Mouse (Mus musculus): Measurements from ENCODE around the gene Mpc2.

Gene Mpc2

DNA sequence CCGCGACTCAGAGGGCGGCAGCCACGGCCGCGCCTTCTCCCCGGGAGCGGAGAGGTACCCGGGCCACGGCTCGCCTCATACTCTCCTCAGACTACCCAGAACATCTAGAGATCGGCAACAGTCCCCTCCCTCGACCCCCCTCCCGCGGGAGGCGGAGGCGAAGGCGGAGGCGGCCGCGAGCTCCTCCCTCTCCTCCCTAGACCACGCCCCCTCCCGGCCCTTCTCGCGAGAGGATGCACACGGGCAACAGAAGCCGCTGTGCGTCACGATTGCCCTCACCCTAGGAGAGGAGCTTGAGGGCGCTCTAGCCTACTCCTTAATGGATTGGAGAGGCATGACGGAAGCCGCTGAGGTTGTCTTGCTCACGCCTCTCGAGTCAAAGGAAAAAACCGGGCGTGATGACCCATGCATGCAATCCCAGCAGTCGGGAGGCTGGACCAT lies at the start of gene Mpc2, which contains the start of gene Dcaf6:
Gene Mpc2, plus strand, starts transcription at position 278 of the 441 bp plus-strand sequence.
Gene Dcaf6, minus strand, starts transcription at position 116 of the 441 bp plus-strand sequence.
- DNase-seq (ENCODE audit: low spot score in 2 of 2) = peak; percentile 99 to 100

DNA sequence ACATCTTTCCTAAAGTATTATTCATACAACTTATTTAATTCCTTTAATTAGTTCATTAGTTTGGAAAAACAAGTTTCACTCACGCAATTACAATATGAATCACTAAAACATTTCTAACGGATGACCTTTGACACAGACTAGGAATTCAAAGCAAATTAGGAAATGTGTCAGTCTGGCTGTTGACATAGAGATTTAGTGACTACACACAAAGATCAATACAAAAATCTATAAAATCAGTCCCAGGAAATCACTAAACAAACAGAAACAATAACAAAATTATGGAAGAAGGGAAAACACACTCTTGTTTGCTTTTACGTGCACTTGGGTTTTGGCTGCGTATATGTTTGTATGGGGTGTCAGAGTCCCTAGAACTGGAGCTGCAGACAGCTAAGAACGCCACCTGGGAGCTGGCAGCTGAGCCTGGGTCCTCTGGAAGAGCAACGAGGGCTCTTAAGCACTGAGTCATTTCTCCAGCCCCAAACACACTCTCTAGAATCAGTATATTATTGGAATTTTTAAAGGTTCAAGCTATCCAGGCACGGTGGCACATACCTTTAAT lies 39.0 kb upstream of the Mpc2 start:
- DNase-seq (ENCODE audit: low spot score in 2 of 2) = no peak

DNA sequence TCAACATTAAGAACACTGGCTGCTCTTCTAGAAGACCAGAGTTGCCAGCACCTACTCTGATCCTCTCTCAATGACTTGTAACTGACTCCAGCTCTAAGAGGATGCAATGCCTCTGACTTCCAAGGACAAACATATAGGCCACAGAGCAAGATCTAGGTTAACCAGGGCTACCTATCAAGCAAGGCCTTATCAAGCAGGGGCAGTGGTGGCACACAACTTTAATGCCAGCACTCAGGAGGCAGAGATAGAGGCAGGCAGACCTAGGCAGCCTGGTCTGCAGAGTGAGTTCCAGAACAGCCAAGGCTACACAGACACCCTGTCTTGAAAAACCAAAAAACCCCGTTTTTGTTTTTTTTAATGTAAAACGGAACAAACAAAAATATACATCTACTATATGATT lies 34.2 kb upstream of the Mpc2 start:
- DNase-seq (ENCODE audit: low spot score in 2 of 2) = no peak

DNA sequence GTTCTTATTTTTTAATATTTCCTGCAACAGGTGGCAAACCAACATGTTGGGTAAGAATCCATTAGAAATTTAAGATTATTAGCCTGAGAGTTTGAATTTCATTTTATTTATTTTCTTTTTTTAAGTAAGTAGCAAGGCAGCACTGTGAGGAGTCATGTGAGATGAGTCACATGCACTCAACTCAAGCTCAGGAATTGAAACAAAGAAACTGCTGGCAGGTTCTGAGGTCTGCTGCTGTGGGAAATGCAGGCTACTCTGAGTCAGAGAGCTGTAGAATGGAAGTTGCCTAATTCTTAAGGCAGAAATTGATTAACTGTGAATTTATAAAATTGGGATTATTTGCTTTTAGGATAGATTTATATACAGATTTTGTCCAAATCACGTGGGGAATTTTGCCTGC lies 27.6 kb upstream of the Mpc2 start:
- DNase-seq (ENCODE audit: low spot score in 2 of 2) = no peak

GRCm38 (mm10) chr1:165438289-165439021 lies 22.0 kb upstream of the Mpc2 start:
- no peak for DNase-seq (ENCODE audit: low spot score in 2 of 2)

GRCm38 (mm10) chr1:165440788-165441187 lies 19.6 kb upstream of the Mpc2 start:
- DNase-seq (ENCODE audit: low spot score in 2 of 2) = no peak

DNA sequence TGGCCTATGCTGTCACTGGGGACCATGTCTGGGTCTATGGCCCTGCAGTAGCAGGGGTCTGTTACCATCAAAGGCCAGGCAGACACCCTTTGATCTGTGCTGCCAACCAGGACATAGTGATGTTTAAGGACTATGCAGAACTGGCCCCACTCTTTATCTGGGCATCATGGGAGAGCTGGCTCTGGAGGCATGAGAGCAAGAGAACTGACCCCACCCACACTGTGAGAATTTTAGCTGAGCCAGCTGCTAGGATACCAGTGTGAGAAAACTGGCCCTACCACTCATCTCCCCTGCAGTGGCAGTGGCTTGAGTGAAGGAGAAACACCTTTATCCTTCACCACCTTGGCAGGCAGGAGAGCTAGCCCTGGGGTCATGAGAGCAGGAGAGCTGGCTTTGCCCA lies 19.2 kb upstream of the Mpc2 start:
- DNase-seq (ENCODE audit: low spot score in 2 of 2) = no peak

GRCm38 (mm10) chr1:165441719-165442118 lies 18.7 kb upstream of the Mpc2 start:
- DNase-seq (ENCODE audit: low spot score in 2 of 2) = no peak

GRCm38 (mm10) chr1:165459041-165459502 lies 1.4 kb upstream of the Mpc2 start:
- no peak for DNase-seq (ENCODE audit: low spot score in 2 of 2)

GRCm38 (mm10) chr1:165459503-165460181 lies 795 bp upstream of the Mpc2 start:
- peak; percentile 27 to 63 for DNase-seq (ENCODE audit: low spot score in 2 of 2)

DNA sequence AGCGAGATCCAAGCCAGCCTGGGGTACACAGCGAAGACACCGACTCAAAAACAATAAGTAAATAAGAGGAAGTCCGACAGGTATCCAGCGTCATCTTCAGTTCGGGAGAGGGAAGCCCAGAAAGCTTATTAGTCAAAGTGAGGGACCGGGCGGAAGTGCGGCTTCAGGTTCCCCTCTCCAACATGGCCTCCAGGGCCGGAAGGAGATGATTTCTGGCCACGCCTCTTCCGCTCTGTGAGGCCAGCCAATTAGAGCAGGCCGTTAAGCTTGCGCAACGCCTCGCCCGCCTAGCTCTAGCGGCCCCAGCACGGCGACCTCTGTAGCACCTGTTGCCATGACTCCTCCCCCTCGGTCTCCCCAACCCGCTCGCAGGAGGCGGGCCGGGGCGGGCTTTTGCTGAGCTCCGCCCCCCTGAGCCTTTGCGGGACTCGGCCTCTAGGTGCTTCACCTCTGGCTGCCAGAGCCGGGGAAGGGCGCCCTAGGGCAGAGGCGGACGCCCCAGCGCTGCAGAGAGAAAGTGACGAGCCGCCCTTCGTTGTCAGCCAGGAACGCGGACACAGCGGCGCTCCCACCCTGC lies 452 bp downstream of the Mpc2 start:
- DNase-seq (ENCODE audit: low spot score in 2 of 2) = peak; percentile 99

- no peak for DNase-seq (ENCODE audit: low spot score in 2 of 2)
These were observed 1.2 kb downstream of the Mpc2 start for GRCm38 (mm10) chr1:165461681-165462080.

- no peak for DNase-seq (ENCODE audit: low spot score in 2 of 2)
These were observed 2.4 kb downstream of the Mpc2 start for GRCm38 (mm10) chr1:165462861-165463260.

DNA sequence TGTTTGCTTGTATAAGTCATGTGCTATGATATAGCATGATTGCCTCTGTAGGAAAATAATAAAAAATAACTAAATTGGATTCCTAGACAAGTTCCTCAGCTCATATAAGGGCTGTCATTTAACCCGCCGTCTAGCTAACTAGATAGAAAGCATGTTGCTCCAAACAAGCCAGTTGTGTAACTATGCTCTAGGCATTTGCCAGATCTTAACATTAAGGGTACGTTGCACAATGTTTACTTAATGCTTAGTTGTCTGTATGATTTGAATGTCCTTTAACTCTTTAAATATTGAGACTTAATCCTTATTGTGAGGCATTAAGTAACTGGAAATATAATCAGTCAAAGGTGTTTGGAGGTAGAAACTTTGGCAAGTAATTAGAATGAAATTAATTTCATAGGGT lies 4.1 kb downstream of the Mpc2 start:
- DNase-seq (ENCODE audit: low spot score in 2 of 2) = no peak

DNA sequence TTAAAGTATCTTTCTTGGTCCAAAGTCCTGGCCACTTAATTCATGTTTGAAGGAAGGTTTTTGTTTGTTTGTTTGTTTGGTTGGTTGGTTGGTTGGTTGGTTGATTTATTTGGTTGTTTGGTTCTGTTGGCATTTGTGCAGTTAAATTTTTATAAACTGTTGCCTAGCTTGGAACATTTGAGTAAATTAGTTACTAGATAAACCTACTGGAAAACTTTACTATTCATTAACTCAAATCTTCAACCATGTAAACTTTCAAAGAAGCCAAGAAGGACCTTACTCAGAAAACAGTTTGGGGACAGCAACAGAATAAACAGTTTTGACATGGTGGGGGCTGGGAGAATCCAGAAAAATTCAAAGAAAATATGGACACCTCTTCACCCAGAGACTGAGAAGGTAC lies 8.5 kb downstream of the Mpc2 start:
- no peak for DNase-seq (ENCODE audit: low spot score in 2 of 2)

DNA sequence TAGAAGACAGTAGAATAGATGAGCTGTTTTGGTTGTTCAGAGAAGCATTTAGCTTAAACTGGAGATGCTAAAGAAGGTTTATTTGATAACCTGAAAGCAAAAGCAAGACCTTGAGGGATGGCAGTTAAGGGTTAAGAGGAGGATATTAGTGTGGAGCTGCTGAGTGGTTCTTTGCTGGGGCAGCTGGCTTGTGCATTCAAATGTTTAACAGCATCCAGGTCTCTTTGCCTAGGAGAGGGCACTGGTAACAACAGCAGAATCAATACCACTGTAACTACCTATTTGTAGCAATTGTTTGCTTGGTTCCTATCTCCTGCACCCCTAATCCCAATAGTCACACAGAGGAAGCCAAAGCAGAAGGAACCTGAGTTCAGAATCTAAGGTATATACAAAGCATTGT lies 9.3 kb downstream of the Mpc2 start:
- DNase-seq (ENCODE audit: low spot score in 2 of 2) = no peak

- DNase-seq (ENCODE audit: low spot score in 2 of 2) = no peak
These were observed 11.1 kb downstream of the Mpc2 start for GRCm38 (mm10) chr1:165471490-165471889.

DNA sequence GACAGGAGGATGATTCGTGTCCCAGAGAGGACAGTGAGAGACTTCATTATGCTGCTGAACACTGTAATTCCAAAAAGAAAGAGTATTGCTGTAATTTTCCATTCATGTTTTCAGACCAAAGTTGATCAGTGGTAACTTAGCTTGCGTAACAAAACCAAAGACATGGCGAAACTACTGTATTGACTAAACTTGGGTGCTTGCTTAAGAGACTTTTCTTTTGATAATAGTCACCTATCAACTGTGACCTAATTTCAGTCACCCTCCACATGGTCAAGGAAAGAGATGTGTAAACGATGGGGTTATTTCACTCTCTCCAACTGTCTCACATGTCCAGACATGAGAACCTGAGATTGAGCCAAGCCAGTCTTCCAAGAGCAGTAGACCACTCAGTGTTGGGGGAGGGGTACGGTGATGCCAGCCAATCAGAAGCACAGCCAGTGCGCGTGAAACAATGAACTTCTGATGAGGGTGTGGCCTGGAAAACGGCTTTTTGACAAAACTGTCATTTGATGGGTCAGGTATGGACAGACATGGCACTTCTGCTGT lies 24.3 kb downstream of the Mpc2 start, which contains the start of gene Adcy10:
Gene Adcy10, plus strand, starts transcription at position 496 of the 546 bp plus-strand sequence.
- DNase-seq (ENCODE audit: low spot score in 2 of 2) = no peak

- DNase-seq (ENCODE audit: low spot score in 2 of 2) = no peak
These were observed 25.7 kb downstream of the Mpc2 start for GRCm38 (mm10) chr1:165486108-165486507.

DNA sequence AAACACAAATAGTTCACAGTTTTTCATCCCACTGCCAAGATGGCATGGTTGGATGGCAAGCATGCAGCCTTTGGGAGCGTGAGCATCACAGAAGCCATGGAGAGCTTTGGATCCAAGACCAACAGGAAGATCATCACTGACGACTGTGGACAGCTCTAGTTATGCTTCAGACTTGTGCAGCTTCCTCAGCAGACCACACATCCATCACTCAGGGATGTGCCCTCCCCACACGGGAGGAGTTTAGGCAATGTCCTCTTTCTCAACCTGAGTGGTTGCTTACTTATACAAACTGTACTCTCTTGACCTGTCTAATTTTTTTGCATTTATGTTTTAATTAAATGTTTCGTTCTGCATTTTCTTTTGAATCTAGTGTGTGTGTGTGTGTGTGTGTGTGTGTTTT lies 28.8 kb downstream of the Mpc2 start:
- DNase-seq (ENCODE audit: low spot score in 2 of 2) = no peak

DNA sequence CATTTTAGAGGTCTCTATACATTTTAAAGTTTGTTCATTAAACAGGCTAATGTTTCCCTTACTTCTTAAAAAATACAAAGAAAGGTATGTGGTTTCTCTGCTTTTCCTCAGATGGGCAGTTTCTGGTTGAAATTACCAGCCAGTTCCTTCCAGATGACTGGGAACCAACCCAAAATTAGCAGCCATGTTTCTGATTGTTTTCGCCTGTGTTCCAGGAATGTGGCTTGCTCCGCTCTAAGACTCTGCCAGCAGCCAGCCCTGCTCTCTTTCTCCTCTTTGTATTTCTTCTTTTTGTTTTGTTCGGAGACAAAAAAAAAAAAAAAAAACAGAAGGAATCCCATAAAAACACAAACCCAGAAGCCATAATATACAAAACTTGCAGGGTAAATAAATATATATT lies 38.4 kb downstream of the Mpc2 start:
- no peak for DNase-seq (ENCODE audit: low spot score in 2 of 2)
